Mouse (Mus musculus): ENCODE data around the gene Gnb5.
A peak's percentile ranks its signal among the peaks of the same experiment; 100 is the strongest.

The Gnb5 gene

GRCm38 (mm10) chr9:75307015-75307414 is 927 bp downstream of the Gnb5 start:
- no peak for DNase-seq (ENCODE audit: low read depth)

GRCm38 (mm10) chr9:75308621-75309020 is 2.5 kb downstream of the Gnb5 start:
- no peak for DNase-seq (ENCODE audit: low read depth)

GRCm38 (mm10) chr9:75312008-75312407 is 5.9 kb downstream of the Gnb5 start:
- peak; percentile 84 for DNase-seq (ENCODE audit: low read depth)

- peak; percentile 40 for DNase-seq (ENCODE audit: low read depth)
These were observed 7.2 kb downstream of the Gnb5 start for GRCm38 (mm10) chr9:75313138-75313831.

GRCm38 (mm10) chr9:75313832-75314516 is 7.9 kb downstream of the Gnb5 start:
- peak; percentile 81 for DNase-seq (ENCODE audit: low read depth)

GRCm38 (mm10) chr9:75314517-75315105 is 8.5 kb downstream of the Gnb5 start:
- no peak for DNase-seq (ENCODE audit: low read depth)

DNA sequence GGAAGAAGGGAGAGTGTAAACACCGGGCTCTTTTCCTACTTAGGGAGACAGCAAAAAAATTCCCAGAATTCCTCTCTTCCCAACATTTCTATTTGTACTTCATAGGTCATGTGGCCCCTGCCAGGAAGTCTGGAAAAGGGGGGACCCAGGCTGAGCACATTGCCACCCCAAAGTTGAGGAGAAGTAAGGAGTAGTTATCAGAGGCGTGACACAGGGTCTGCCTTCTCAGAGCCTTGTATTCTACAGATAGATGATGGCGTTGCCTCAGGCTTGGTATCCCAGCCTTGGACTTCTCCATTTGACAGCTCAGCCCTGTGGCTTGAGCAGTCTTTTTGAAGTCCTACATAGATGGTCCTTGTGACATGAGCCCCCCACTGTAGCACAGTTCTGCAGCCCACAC is 9.2 kb downstream of the Gnb5 start:
- DNase-seq (ENCODE audit: low read depth), result no peak

DNA sequence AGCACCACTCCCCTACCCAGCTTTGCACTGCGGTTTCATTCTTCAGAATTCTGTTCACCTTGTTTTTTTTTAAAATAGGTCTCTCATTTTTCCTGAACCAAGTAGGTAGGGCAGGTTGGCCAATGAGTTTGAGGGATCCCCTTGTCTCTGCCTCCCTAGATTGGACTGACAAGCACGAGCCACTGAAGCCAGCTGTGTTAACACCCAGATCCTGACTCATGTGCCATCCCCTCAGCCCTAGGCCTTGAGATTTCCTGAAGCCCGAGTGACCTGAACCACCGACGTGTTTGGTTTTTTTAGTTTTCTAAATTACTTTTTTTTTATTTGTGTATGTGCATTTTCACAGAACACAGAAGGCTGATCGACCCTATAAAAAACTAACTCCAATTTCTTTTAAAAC is 10.7 kb downstream of the Gnb5 start:
- DNase-seq (ENCODE audit: low read depth), result no peak

DNA sequence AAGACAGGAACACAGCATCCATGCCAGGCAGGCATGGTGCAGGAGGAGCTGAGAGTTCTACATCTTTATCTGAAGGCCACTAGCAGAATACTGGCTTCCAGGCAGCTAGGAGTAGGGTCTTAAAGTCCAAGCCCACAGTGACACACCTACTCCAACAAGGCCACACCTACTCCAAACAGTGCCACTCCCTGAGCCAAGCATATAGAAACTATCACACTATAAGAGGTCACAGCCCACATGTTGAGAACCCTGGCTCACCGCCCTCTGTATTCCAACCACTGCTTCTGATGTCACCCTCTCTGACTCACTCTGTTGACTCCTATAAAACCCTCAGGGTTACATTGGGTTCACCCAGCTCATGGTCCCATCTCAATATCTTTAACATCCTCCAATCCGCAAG is 12.1 kb downstream of the Gnb5 start:
- DNase-seq (ENCODE audit: low read depth), result no peak

DNA sequence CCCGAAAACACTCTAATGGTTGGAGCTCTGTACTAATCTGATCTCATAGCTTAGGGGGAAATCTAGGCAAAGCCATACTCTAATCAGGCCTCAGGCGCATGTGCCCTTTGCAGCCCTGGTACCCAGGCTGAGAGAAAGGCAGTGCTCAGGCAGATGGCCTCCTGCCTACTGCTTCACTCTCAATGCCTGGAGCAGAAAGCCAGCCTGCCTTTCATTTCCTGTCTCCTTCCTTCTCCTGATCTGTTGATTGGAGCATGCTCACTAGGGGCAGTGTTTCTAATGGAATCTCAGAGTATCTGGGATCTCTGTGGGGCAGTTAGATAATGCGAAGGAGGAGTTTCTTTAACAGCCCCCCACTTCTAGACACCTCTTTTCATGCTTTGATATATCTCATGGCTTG is 13.3 kb downstream of the Gnb5 start:
- DNase-seq (ENCODE audit: low read depth), result no peak

- DNase-seq (ENCODE audit: low read depth), result no peak
These were observed 16.2 kb downstream of the Gnb5 start for GRCm38 (mm10) chr9:75322099-75322885.

DNA sequence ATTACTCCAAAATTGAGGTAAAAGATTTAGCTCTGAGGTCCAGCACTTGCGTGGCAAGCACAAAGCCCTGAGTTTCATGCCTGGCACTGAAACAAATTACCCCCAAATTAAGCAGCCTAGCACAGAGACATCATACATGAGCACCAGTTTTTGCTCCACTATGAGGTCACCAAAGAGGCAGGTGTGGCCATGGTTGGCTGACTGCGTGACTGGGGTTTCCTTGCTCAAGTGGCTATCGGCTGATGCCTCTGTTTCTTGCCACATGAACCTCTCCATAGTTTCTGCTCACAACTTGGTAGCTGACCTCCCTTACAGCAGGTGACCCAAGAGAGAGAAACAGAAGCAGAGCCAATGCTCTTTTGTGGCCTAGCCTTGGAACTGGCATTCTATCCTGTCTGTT is 22.0 kb downstream of the Gnb5 start:
- no peak for DNase-seq (ENCODE audit: low read depth)

DNA sequence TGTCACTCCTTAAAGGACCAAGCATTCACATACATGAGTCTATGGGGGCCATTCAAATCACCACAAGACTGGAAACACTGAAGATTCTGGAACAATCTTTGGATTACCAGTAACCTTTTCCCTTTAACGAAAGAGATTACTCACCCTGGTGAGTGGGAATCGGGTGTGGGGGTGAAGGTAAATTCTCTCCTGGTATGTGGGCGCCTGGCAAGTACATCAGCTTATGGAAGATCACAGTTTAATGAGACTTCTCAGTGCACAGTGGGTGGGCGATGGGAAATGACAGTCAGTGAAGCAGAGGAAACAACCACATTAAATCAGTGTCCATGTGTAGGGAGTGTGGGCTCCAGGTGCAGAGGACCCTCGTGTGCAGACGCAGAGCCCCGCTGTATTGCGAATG is 24.7 kb downstream of the Gnb5 start:
- no peak for DNase-seq (ENCODE audit: low read depth)

- DNase-seq (ENCODE audit: low read depth), result no peak
These were observed 28.4 kb downstream of the Gnb5 start for GRCm38 (mm10) chr9:75334440-75334839.

DNA sequence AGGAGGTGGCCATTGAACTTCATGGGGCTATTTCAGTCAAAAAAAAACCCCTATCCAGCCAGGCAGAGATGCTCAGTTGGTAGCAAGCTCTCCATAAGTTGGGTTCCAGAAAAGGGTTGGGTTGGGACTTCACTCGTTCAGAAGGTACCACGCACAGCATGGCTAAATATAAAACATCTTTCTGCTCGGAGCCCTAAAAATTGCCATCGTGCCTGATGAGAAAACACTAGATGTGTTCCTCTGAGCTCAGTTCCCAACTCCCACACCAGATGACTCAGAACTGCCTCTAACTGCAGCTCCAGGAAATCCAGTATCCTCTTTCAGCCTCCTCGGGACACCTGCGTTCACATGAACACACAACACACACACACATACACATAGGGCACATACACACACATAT is 31.9 kb downstream of the Gnb5 start:
- no peak for DNase-seq (ENCODE audit: low read depth)

DNA sequence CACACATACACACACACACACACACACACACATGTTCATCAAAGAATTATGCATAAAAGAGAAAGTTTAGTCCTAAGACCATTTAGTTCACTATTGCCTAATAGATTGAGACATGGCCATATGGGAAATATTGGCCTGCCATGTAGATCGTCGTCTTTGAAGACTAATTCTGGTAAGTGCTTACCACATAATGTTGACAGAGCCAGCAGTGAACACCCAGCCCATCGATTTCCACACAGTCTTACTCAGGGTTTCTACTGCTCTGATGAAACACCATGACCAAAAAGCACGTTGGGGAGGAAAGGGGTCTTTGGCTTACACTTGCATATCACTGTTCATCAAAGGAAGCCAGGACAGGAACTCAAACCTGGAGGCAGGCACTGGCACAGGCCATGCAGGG is 36.3 kb downstream of the Gnb5 start:
- DNase-seq (ENCODE audit: low read depth), result no peak

DNA sequence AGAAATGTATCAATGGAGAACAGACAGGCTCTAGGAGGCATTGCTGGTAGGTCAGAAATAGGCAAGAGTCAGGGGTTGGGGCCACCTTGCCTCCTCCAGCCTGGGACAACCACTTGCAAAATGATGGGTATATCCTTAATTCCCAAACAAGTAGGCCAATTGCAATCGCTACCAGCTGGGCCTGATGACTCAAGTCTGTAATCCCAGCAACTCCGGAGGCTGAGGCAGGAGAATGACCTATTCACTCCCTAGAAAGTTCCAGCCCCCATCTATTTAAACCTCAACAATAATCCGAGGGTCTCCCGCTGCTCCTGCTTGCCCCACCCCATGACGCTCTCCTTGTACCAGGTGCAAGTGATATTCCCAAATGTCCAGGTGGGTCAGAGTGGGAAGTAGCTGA is 41.4 kb downstream of the Gnb5 start, which contains the start of gene Bcl2l10:
Gene Bcl2l10 (plus strand): TSS at position 301 of the 400 bp plus-strand sequence.
- no peak for DNase-seq (ENCODE audit: low read depth)

DNA sequence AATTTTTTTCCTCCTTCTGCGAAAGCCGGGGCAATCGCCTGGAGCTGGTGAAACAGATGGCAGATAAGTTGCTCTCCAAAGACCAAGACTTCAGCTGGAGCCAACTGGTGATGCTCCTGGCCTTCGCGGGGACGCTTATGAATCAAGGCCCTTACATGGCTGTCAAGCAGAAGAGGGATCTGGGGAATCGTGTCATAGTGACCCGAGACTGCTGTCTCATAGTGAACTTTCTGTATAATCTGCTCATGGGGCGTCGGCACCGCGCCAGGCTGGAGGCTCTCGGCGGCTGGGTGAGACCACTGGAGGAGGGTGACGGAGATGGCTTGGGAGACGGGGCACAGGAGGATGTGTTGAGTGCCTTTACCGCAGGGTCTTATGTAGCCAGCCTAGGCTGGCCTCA is 42.0 kb downstream of the Gnb5 start:
- DNase-seq (ENCODE audit: low read depth), result no peak

DNA sequence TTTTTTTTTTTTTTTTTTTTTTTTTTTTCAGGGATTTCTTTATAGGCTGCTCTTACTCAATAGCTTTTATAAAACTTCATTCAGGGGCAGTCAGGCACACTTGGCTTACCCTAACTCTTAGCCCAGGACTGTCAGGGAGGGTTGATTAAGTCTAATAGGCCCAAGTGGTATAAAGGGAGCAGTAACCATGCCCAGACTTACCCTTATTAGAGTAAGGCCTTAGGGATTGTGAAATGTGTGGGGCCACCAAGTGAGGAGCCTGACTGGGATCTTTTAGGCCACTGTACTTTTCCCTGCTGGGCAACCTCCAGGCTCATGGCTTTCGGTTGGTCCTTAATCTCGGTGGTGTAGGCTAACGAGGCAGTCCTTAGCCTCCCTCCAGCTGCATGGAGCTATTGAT is 42.6 kb downstream of the Gnb5 start:
- DNase-seq (ENCODE audit: low read depth), result no peak

DNA sequence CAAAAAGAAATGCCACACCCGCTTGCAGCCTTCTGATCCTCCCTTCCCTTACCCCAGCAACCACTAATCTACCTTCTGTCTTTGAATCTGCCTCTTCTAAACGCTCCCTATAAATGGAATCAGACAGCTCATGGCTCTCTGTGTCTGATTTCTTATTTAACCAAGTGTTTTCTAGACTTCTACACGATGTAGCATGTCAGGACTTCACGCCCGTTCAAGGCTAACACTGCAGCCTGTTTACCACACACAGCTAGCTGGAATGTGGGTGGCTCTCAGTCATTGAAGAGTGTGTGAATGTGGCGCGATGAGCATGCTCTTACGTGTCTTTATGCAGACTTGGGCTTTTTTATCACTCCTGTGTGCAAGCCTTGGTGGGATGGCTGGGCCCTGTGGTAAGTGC is 47.0 kb downstream of the Gnb5 start:
- no peak for DNase-seq (ENCODE audit: low read depth)

DNA sequence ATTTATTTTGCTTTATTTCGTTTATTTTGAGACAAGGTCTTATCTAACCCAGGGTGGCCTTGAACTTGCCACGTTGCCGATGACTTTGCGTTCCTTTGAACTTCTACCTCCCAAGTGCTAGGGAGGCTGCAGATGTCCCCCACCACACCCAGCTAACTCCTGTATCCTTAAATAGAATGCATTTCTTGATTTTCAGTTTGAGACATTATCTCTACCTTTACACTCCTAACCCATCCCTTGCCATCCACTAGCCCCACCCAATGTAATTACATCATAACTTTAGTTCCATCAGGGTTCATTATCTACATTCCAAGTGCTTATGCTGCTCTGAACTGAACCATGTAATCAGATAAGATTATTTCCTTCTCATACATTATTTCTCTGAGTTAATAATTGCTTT is 49.7 kb downstream of the Gnb5 start:
- DNase-seq (ENCODE audit: low read depth), result no peak

DNA sequence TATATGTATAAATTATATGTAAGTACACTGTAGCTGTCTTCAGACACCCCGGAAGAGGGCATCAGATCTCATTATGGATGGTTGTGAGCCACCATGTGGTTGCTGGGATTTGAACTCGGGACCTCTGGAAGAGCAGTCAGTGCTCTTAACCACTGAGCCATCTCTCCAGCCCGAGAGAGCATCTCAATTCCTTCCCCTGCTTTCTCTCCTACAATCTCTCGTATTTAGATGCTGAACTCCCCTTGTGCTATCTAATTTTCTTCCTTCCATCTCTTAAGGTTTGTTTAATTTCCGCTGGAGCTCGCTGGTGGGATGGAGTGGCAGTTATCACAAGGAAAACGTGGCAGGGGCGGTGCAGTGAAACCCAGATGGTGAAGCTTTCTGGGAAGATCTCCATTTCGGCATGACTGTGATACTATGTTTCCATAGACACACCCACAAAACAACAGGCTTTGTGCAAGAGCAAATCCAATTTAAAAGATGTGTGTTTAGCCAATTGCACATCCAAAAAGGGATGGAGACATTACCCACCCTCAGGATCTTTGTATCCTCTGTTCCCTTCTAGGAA is 51.1 kb downstream of the Gnb5 start:
- no peak for DNase-seq (ENCODE audit: low read depth)
